Mouse (Mus musculus) stomach, embryonic 15.5 days (tissue): ENCODE results near the gene Tmem217. TPM values are rescaled to one million over a fixed set of nuclear protein-coding genes. Genes with fewer than 3 reads are reported as not detected.
A peak's percentile ranks its signal among the peaks of the same experiment; 100 is the strongest.

Experiments
- ATAC-seq: fragments of 200-750 bp; cut with Nextera tagmentation; 2 replicates; pipeline ENCODE4 v1.8.0; 2017; ENCODE audit warnings: low read depth, moderate number of reproducible peaks, moderate TSS enrichment; ENCODE audit not compliant: insufficient read depth, low FRiP score
- H3K27ac ChIP-seq: fragments of 300-500 bp; sonication (generic); 2 replicates; pipeline ENCODE4 v1.5.1; 2015; ENCODE audit warnings: mild to moderate bottlenecking, inconsistent platforms
- H3K27me3 ChIP-seq: fragments of 300-500 bp; sonication (generic); replicated peaks from 2 replicates; pipeline ENCODE4 v1.6.1; 2015; ENCODE audit warnings: inconsistent platforms
- H3K36me3 ChIP-seq: fragments of 300-500 bp; sonication (generic); 2 replicates; pipeline ENCODE4 v1.6.1; 2015; ENCODE audit warnings: inconsistent platforms
- H3K4me1 ChIP-seq: fragments of 300-500 bp; sonication (generic); 2 replicates; pipeline ENCODE4 v1.6.1; 2015; ENCODE audit warnings: inconsistent platforms
- H3K4me2 ChIP-seq: fragments of 300-500 bp; sonication (generic); 2 replicates; pipeline ENCODE4 v1.6.1; 2015; ENCODE audit warnings: mild to moderate bottlenecking, inconsistent platforms
- H3K4me3 ChIP-seq: fragments of 300-500 bp; sonication (generic); replicated peaks from 2 replicates; pipeline ENCODE4 v1.5.1; 2015; ENCODE audit warnings: inconsistent platforms
- H3K9ac ChIP-seq: fragments of 300-500 bp; sonication (generic); 2 replicates; pipeline ENCODE4 v1.6.1; 2015; ENCODE audit warnings: inconsistent platforms
- H3K9me3 ChIP-seq: fragments of 300-500 bp; sonication (generic); 2 replicates; pipeline ENCODE4 v1.6.1; 2016; ENCODE audit warnings: inconsistent platforms
- WGBS: fragments of 180-500 bp; shearing (Covaris S2); methylation state at CpG from one replicate; pipeline ENCODE4 v1.1.7; 2015; 5-methylcytosine and 5-hydroxymethylcytosine counted together
- polyA plus RNA-seq: library from polyadenylated mRNA; unstranded; fragments of >200 nt; fragmentation: Nextera tagmentation; extraction: Ambion mirVana; gene quantifications from 2 replicates; pipeline ENCODE4 v1.2.1, GENCODE M21; 2015

Tmem217 gene
- polyA plus RNA-seq, 1 experiment from 2014 or later: 1.3 TPM

DNA sequence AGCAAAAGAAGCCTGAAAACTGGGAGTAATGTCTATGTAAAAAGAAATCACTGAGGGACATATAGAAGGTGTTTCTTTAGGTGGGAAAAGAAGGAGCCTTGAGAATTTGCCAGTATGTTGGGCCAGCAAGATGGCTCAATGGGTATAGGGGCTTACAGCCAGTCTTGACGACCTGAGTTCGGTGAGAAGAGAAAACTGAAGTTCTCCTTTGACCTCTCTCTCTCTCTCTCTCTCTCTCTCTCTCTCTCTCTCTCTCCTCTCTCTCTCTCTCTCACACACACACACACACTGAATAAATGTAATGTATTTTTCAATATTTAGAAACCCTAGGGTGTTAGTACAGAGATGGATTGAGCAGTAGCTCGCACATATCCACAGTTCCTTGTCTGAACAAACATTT, 3.7 kb downstream of the Tmem217 start:
- ATAC-seq: no peak
- peaks cover 15% of the 10 kb centered on the region for H3K4me1 ChIP-seq
- 57% methylated on average over 3 of the region's 3 CpGs for WGBS

DNA sequence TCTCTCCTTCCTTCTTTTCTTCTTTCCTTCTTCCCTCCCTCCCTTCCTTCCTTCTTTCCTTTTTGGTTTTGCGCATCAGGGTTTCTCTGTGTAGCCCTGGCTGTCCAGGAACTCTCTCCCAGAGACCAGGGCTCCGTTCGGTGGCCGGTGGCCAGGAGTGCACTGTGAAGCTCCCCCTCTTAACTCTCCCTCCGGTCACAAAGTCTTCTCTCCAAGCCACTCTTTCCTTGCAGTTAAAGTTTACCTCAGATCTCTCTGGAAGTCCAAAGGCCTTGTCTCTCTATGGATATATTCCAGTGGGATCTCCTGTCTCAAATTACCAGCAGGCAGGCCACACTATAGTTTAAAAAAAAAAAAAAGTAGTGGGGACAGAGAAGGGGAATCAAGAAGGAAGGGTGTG, 6.9 kb downstream of the Tmem217 start:
- H3K4me2 ChIP-seq: no peak overlapping the region

More for the DNA sequence above, 3.7 kb downstream of the Tmem217 start:
- no peak overlapping the region for H3K4me3 ChIP-seq
- H3K9ac ChIP-seq: no peak overlapping the region
- H3K9me3 ChIP-seq: no peaks in the 10 kb centered on the region
- H3K27ac ChIP-seq: no peak overlapping the region
- H3K36me3 ChIP-seq: no peaks in the 10 kb centered on the region
- no peaks in the 10 kb centered on the region for H3K27me3 ChIP-seq
- no peak overlapping the region for H3K4me2 ChIP-seq

DNA sequence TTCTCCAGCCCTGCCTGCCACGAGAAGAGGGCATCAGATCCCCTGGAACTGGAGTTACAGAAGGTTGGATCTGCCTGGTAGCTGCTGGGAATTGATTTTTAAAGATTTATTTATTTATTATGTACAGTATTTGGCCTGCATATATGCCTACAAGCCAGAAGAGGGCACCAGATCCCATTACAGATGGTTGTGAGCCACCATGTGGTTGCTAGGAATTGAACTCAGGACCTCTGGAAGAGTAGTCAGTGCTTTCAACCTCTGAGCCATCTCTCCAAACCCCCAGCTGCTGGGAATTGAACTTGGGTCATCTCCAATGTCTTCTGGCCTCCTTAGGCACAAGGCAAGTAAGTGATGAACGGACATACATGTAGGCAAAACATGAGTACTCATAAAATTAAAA, 8.1 kb downstream of the Tmem217 start:
- Histone ChIP-seq H3K4me2 (no peak overlapping the region), H3K9ac (no peak overlapping the region), H3K9me3 (no peaks in the 10 kb centered on the region), H3K27ac (no peak overlapping the region), H3K36me3 (no peaks in the 10 kb centered on the region), H3K27me3 (no peaks in the 10 kb centered on the region), H3K4me3 (no peak overlapping the region), H3K4me1 (peaks cover under 1% of the 10 kb centered on the region; the same call in 1 of the 2 replicates)
- WGBS: 75% methylated on average over 2 of the region's 2 CpGs
- ATAC-seq: no peak

More for the DNA sequence above, 6.9 kb downstream of the Tmem217 start:
- Histone ChIP-seq H3K27ac (no peak overlapping the region), H3K36me3 (no peaks in the 10 kb centered on the region), H3K4me1 (peaks cover 5% of the 10 kb centered on the region), H3K9ac (no peak overlapping the region), H3K27me3 (no peaks in the 10 kb centered on the region), H3K9me3 (no peaks in the 10 kb centered on the region), H3K4me3 (no peak overlapping the region)
- WGBS: 90% methylated on average over 5 of the region's 5 CpGs
- ATAC-seq: no peak

DNA sequence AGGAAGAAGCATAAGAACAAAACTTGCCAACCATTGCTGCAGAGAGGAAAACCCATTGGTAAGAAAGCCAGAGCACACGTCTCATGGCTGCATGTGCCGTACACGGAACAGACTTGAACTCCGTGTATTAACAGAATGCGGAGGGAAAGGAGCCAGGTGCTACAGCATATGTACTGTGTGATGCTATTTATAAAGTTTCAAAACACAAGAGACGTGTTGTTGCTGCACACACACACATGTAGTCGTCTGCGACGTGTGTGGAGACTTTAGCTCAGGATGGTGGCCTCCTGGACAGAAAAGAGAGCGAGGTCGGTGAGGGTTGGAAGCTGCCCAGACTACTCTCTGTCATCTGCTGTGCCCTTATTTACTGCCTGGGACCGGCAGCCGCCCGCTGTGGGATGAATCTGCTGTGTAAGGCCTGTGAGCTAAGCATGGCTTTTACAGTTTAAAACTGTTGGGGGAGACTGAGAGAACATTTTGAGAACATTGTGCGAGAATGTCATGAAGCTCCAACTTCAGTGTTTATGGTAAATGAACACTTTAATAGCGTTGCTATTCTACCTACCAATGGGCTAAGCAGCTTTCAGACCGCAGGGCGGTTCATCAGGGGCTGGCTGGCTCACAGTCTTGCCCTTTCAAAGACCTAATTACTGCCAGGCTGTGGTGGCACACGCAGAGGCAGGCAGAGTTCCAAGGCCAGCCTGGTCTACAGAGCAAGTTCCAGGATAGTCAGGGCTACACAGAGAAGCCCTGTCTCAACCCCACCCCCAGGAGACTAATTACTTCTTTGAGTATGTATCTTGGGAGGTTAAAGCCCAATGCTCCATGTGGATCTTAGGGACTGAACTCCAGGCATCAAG, 9.1 kb downstream of the Tmem217 start:
- H3K27ac ChIP-seq: no peak overlapping the region
- no peak overlapping the region for H3K9ac ChIP-seq
- no peak overlapping the region for H3K4me3 ChIP-seq
- no peaks in the 10 kb centered on the region for H3K36me3 ChIP-seq
- no peaks in the 10 kb centered on the region for H3K27me3 ChIP-seq
- 80% methylated on average over 19 of the region's 19 CpGs for WGBS
- no peaks in the 10 kb centered on the region; the same call in 1 of the 2 replicates for H3K4me1 ChIP-seq
- no peaks in the 10 kb centered on the region for H3K9me3 ChIP-seq
- H3K4me2 ChIP-seq: no peak overlapping the region
- ATAC-seq: no peak

DNA sequence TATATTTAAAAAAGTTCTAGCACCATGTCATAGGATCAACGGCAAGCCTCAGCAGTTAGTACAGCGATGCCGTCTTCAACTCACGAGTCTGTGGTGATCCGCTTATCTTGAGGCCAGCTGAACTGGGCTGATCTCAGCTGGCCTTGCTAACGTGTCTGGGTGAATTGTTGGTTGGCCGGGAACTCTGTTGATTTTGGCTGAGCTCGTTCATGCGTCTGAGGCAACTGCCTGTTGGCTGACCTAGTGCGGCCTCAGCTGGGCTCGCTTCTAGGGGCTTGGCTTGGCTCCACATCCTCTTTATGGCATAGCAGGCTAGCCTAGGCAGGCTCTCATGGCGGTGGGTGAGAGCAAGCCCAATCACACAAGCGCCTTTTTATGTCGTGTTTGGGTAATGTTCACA, 10.8 kb downstream of the Tmem217 start:
- H3K9ac ChIP-seq: no peak overlapping the region
- ATAC-seq: no peak
- WGBS: 56% methylated on average over 14 of the region's 14 CpGs

DNA sequence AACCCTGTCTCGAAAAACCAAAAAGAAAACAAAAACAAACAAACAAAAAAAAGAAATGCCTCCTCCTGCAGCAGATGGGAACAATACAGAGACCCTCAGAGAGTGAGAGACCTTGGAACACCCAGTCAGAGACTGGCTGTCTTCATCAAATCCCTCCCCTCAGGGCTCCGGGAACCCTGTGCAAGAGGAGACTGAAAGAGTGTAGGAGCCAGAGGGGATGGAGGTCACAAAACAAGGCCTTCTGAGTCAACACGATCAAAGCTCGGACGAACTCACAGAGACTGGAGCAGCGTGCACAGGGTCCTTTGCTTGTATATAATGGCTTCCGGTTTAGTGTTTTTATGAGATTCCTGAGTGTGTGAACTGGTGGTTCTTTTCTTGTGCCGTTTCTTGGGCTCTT, 11.8 kb downstream of the Tmem217 start:
- no peaks in the 10 kb centered on the region for H3K36me3 ChIP-seq
- 87% methylated on average over 8 of the region's 8 CpGs for WGBS
- no peak overlapping the region for H3K27ac ChIP-seq
- H3K9ac ChIP-seq: no peak overlapping the region
- no peak overlapping the region for H3K4me3 ChIP-seq
- no peaks in the 10 kb centered on the region for H3K27me3 ChIP-seq
- no peaks in the 10 kb centered on the region for H3K9me3 ChIP-seq
- ATAC-seq: no peak
- H3K4me2 ChIP-seq: no peak overlapping the region
- no peaks in the 10 kb centered on the region; the same call in 1 of the 2 replicates for H3K4me1 ChIP-seq

More for the DNA sequence above, 10.8 kb downstream of the Tmem217 start:
- H3K27ac ChIP-seq: no peak overlapping the region
- H3K9me3 ChIP-seq: no peaks in the 10 kb centered on the region
- H3K4me2 ChIP-seq: no peak overlapping the region
- H3K4me3 ChIP-seq: no peak overlapping the region
- no peaks in the 10 kb centered on the region for H3K27me3 ChIP-seq
- H3K36me3 ChIP-seq: no peaks in the 10 kb centered on the region
- no peaks in the 10 kb centered on the region; the same call in 1 of the 2 replicates for H3K4me1 ChIP-seq

DNA sequence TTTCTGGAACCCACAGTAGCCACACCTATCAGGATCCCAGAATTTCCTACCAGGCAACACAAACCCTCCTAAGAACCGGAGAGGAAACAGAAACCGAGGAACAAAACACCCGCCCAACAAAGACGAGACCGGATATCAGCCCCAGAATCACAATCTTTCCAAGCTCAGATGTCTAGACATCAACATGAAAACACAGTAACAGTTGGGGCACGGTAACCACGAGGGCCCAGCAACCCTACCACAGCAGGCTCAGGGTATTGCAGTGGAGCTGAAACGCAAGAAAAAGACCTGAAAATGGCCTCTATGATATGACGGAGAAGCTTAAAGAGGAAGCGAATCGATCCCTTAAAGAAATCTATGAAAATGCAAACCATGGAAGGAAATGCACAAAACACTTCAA, 18.3 kb downstream of the Tmem217 start:
- no peak for ATAC-seq
- WGBS: 87% methylated on average over 11 of the region's 11 CpGs
- Histone ChIP-seq H3K27ac (no peak overlapping the region), H3K9ac (no peak overlapping the region), H3K4me3 (no peak overlapping the region), H3K27me3 (no peaks in the 10 kb centered on the region), H3K36me3 (no peaks in the 10 kb centered on the region), H3K4me1 (no peaks in the 10 kb centered on the region), H3K9me3 (no peaks in the 10 kb centered on the region), H3K4me2 (no peak overlapping the region)

DNA sequence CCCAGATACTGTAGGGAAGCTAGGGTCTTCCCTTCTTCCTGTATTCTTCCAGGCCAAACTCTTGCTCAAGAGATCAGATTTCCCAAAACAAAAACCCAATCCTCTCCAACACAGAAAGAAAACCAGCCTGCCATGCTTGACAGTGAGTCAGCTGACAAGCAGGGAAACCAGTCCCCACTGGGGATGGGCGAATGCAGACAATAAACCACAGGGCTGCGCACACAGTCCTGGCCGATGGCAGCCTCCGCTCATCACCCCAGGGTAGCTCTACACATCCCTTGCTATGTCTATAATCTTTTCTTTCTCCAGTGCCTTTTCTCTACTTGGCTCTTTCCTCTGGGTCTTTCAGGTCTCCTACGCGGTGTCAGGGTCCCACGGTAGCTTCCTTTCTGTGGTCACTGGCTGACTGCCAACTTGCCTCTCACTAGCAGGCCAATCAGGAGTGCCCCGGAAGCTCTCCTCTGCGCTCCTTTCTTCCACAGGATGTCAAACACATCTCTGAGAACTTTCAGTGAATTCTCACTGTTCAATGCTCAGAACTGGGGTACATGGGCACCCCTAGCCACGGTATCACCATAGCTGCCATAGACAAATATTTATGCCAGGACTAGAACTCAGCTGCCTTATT, 20.3 kb downstream of the Tmem217 start:
- Histone ChIP-seq H3K27ac (no peak overlapping the region), H3K27me3 (no peaks in the 10 kb centered on the region), H3K9me3 (no peaks in the 10 kb centered on the region), H3K4me2 (no peak overlapping the region), H3K4me3 (no peak overlapping the region), H3K4me1 (no peaks in the 10 kb centered on the region), H3K9ac (no peak overlapping the region), H3K36me3 (no peaks in the 10 kb centered on the region)
- WGBS: 61% methylated on average over 10 of the region's 10 CpGs
- ATAC-seq: peak; percentile 43; the same call in 1 of the 2 replicates

DNA sequence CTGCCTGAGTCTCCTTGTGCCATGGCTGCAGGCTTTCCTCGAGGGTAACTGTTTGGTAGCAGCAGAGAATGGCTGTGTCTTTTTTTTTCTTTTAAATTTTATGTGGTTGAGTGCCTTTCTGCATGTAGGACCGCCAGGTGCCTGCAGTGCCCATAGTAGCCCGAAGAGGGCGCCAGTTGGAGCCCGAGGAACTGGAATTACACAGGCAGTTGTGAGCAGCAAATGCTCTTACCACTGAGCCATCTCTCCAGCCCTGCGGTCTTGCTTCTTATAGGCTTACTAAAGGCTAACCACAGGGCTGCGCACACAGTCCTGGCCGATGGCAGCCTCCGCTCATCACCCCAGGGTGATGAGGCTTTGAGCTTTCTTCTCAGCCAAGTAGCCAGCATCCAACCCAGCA, 20.9 kb downstream of the Tmem217 start:
- ATAC-seq: no peak
- no peak overlapping the region for H3K4me2 ChIP-seq

DNA sequence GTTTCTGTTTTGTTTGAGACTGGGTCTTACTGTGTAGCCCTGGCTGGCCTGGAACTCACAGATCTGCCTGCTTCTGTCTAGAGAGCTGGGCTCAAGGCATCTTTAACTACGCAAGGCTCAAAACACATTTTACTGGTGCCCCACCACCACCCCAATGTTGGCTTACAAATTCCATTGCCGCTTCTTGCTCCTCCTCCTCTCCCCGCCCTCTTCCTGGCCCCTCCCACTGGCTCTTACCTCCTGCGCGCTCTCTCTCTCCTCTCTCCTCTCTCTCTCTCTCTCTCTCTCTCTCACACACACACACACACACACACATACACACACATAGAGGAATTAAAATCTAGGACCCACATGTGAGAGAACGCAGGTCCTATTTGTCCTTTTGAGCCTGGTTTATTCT, 21.7 kb downstream of the Tmem217 start:
- Histone ChIP-seq H3K4me2 (no peak overlapping the region), H3K27me3 (no peaks in the 10 kb centered on the region), H3K4me1 (no peaks in the 10 kb centered on the region), H3K9me3 (no peaks in the 10 kb centered on the region), H3K4me3 (no peak overlapping the region), H3K9ac (no peak overlapping the region), H3K36me3 (no peaks in the 10 kb centered on the region), H3K27ac (no peak overlapping the region)
- no peak for ATAC-seq
- WGBS: 78% methylated on average over 6 of the region's 6 CpGs

More for the DNA sequence above, 20.9 kb downstream of the Tmem217 start:
- Histone ChIP-seq H3K36me3 (no peaks in the 10 kb centered on the region), H3K27ac (no peak overlapping the region), H3K4me3 (no peak overlapping the region), H3K9ac (no peak overlapping the region), H3K27me3 (no peaks in the 10 kb centered on the region), H3K4me1 (no peaks in the 10 kb centered on the region), H3K9me3 (no peaks in the 10 kb centered on the region)
- 76% methylated on average over 9 of the region's 9 CpGs for WGBS

DNA sequence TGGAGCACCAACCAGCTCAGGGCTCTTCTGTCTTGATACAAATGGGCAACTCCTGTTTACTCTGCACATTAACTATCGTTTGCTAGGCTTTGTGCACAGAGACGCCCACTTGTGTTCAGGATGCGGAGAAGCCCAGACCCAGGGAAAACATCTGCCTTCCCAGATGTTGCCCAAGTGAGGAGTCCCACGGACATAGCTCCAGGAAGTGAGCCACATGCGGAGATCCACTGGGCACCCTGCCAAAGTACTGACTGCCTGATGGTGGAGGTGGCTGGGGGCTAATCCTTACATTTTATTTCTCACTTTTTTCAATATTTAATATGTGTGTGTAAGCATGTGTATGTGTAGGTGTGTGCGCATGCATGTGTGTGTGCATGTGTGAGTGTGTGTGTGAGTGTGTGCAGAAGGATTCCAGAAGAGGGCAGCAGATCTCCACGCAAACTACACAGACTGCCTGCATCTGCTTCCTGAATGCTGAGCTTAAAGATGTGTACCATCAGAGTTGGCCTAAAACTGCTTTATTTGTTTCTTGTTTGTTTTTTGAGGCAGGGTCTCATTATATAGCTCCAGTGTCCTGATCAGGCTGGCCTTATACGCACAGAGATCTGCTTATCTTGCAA, 23.5 kb downstream of the Tmem217 start:
- no peak overlapping the region for H3K4me2 ChIP-seq

DNA sequence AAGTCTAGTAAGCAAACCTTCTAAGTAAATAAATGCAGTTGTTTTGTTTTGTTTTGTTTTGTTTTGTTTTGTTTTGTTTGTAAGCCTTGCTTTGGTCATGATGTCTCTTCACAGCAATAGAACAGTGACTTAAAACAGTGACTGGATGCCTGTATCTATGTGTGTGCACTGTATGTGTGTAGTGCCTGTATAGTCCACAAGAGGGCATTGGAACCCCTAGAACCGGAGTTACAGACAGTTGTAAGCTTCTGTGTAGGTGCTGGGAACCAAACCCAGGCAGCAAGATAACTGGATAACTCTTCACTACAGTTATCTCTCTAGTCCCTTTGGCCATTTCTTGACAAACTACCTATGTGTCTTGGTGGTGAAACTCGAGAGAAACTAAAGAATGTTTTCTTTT, 26.6 kb downstream of the Tmem217 start:
- no peak overlapping the region for H3K4me3 ChIP-seq
- no peaks in the 10 kb centered on the region for H3K4me1 ChIP-seq
- no peaks in the 10 kb centered on the region for H3K9me3 ChIP-seq
- no peak overlapping the region for H3K9ac ChIP-seq
- no peaks in the 10 kb centered on the region for H3K36me3 ChIP-seq
- 81% methylated on average over 2 of the region's 2 CpGs for WGBS
- no peak overlapping the region for H3K4me2 ChIP-seq
- no peaks in the 10 kb centered on the region for H3K27me3 ChIP-seq
- ATAC-seq: no peak
- H3K27ac ChIP-seq: no peak overlapping the region

More for the DNA sequence above, 23.5 kb downstream of the Tmem217 start:
- Histone ChIP-seq H3K9me3 (no peaks in the 10 kb centered on the region), H3K36me3 (no peaks in the 10 kb centered on the region), H3K27me3 (no peaks in the 10 kb centered on the region), H3K9ac (no peak overlapping the region), H3K27ac (no peak overlapping the region), H3K4me3 (no peak overlapping the region), H3K4me1 (no peaks in the 10 kb centered on the region)
- no peak for ATAC-seq
- WGBS: 70% methylated on average over 8 of the region's 8 CpGs
